Mouse (Mus musculus) liver, adult (tissue): ENCODE results near the gene E030025P04Rik.

Experiments
- GATA4 ChIP-seq: IDR thresholded peaks from 2 replicates; pipeline ENCODE4 v1.6.1; 2014; ENCODE audit warnings: mild to moderate bottlenecking, low read length; ENCODE audit not compliant: insufficient replicate concordance

Gene E030025P04Rik

GRCm38 (mm10) chr11:109109826-109110346, 34.3 kb downstream of the E030025P04Rik start:
- TF ChIP-seq GATA4: no peak

- TF ChIP-seq GATA4: no peak
Measured at GRCm38 (mm10) chr11:109109056-109109455, 35.1 kb downstream of the E030025P04Rik start.

GRCm38 (mm10) chr11:109107518-109108205, 36.5 kb downstream of the E030025P04Rik start:
- TF ChIP-seq GATA4: no peak

GRCm38 (mm10) chr11:109106751-109107150, 37.4 kb downstream of the E030025P04Rik start:
- TF ChIP-seq GATA4: no peak

GRCm38 (mm10) chr11:109106181-109106580, 38.0 kb downstream of the E030025P04Rik start:
- no peak for TF ChIP-seq GATA4

GRCm38 (mm10) chr11:109103386-109103785, 40.8 kb downstream of the E030025P04Rik start:
- TF ChIP-seq GATA4: no peak

GRCm38 (mm10) chr11:109102646-109103045, 41.5 kb downstream of the E030025P04Rik start:
- no peak for TF ChIP-seq GATA4

- no peak for TF ChIP-seq GATA4
Measured at GRCm38 (mm10) chr11:109100266-109100665, 43.9 kb downstream of the E030025P04Rik start.

GRCm38 (mm10) chr11:109091821-109092220, 52.3 kb downstream of the E030025P04Rik start:
- TF ChIP-seq GATA4: no peak
